ENCODE assay signal across 12 mouse cellular contexts in the genomic region with DNA sequence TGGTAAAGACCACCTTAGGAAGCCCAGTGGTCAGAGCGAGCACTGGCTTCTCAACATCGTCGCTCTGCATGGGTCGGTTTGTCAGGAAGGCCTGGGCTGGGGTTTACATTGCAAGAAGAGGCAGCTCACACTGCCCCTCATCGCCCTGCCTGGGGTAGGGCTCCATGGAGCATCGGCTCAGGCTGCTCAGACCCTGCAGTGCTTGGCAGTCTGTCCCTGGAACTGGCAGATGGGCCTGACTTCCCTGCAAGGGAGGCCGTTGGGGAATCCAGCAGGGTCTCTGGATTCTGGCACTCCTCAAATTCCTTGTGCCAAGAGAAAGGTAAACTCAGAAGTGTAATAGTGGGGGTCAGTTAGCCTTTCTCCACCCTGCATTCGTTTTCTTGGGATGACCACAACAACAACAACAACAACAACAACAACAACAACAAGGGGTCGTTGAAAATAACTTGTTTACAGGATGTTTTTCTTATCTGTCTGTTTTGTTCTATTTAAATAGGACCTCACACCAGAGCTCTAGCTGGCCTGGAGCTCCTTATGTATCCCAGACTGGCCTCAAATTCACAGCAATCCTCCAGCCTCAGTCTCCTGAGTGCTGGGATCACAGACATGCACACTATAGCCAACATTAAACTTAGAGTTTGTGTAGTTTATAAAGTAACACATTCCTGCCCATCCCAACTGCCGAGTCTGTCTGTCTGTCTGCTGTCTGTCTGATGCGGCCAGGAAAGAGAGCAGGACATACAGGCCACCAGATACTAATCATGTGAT.
DNase-seq lines count a peak whose midpoint lies in the region; ATAC-seq and TF ChIP-seq lines count a peak whose summit lies in the region.
"Had no signal": no experiment of that assay in that cellular context is flagged by ENCODE, and none has a peak within 500 bp of the region (broad histone marks: within the 10 kb centered on the region; RNA-seq: fewer than 3 reads in every experiment).

No protein-coding gene starts in this region.

- intact Hi-C loops in heart, postnatal 10 days (cut with DNase I) = no loop called here

- DNase-seq in kidney, adult 2 months = no peak
- no peak for DNase-seq in embryonic facial prominence, embryonic 10.5 days (ENCODE audit: low spot score)
- no peak for DNase-seq in frontal cortex, postnatal 36 days (ENCODE audit: low spot score in 2 of 2)
- DNase-seq in urinary bladder, postnatal 25 days (ENCODE audit: low spot score) = no peak
- no peak for DNase-seq in heart, postnatal 10 days
- DNase-seq: adrenal gland, postnatal 10 days had no signal

- H3K27me3 ChIP-seq in kidney, adult 2 months (replicated peaks; ENCODE audit: control insufficient read depth, insufficient read depth, low read length) = no peaks in the 10 kb centered on the region
- H3K27me3 ChIP-seq in kidney, embryonic 15.5 days = no peaks in the 10 kb centered on the region
- H3K27me3 ChIP-seq in embryonic facial prominence, embryonic 10.5 days (replicated peaks; ENCODE audit: low read depth, poor library complexity, severe bottlenecking) = no peaks in the 10 kb centered on the region
- H3K27me3 ChIP-seq in hindbrain, embryonic 16.5 days (replicated peaks; ENCODE audit: control insufficient read depth, insufficient read depth, low read length) = no peaks in the 10 kb centered on the region
- H3K27me3 ChIP-seq: heart, embryonic 12.5 days had no signal

- no peaks in the 10 kb centered on the region for H3K9me3 ChIP-seq in kidney, embryonic 15.5 days (replicated peaks)
- H3K9me3 ChIP-seq in embryonic facial prominence, embryonic 10.5 days = no peaks in the 10 kb centered on the region
- H3K9me3 ChIP-seq in hindbrain, embryonic 16.5 days (ENCODE audit: control insufficient read depth, low read length) = no peaks in the 10 kb centered on the region
- H3K9me3 ChIP-seq: heart, embryonic 12.5 days had no signal

- 0 out of 2 replicates have a peak overlapping the region, but pooled peaks have one; percentile 19 for H3K27ac ChIP-seq in kidney, adult 2 months (ENCODE audit: insufficient read depth, low read depth, low read length)
- no peak overlapping the region for H3K27ac ChIP-seq in kidney, embryonic 15.5 days
- 0 out of 2 replicates have a peak overlapping the region, but pooled peaks have one; percentile 88 for H3K27ac ChIP-seq in embryonic facial prominence, embryonic 10.5 days (replicated peaks)
- H3K27ac ChIP-seq in hindbrain, embryonic 16.5 days (ENCODE audit: low read depth, low read length) = peak overlapping the region; percentile 63

- no peak overlapping the region for H3K9ac ChIP-seq in kidney, embryonic 15.5 days
- H3K9ac ChIP-seq in hindbrain, embryonic 16.5 days (ENCODE audit: low read depth, low read length) = no peak overlapping the region

- no peak for ATAC-seq in kidney, embryonic 15.5 days (replicated peaks; ENCODE audit: low FRiP score)
- ATAC-seq in cerebellum, adult (ENCODE audit: insufficient number of reproducible peaks, low FRiP score, low TSS enrichment) = peak; percentile 67; the same call in 1 of the 2 replicates
- ATAC-seq in hindbrain, embryonic 16.5 days = peak; percentile 66
- ATAC-seq: intestine, postnatal 0 days had no signal

- TF ChIP-seq CTCF in kidney, adult 2 months (conservative IDR thresholded peaks at IDR 0.05; ENCODE audit: insufficient read depth, insufficient read length, low read depth, low read length) = no peak

- no peak overlapping the region for H3K4me2 ChIP-seq in kidney, embryonic 15.5 days
- H3K4me2 ChIP-seq in hindbrain, embryonic 16.5 days (ENCODE audit: low read length) = no peak overlapping the region
- H3K4me2 ChIP-seq: heart, embryonic 12.5 days; liver, embryonic 11.5 days had no signal

- H3K4me1 ChIP-seq in kidney, adult 2 months (ENCODE audit: control insufficient read depth, insufficient read depth, low read length) = peaks cover 15% of the 10 kb centered on the region
- H3K4me1 ChIP-seq in kidney, embryonic 15.5 days = peaks cover 30% of the 10 kb centered on the region
- H3K4me1 ChIP-seq in embryonic facial prominence, embryonic 10.5 days = peaks cover 42% of the 10 kb centered on the region
- peaks cover 17% of the 10 kb centered on the region for H3K4me1 ChIP-seq in hindbrain, embryonic 16.5 days (ENCODE audit: control insufficient read depth, insufficient read depth, low read depth, low read length)

- no peak overlapping the region for H3K4me3 ChIP-seq in kidney, adult 2 months (ENCODE audit: insufficient read depth, low read depth, low read length)
- H3K4me3 ChIP-seq in kidney, embryonic 15.5 days (replicated peaks) = no peak overlapping the region
- no peak overlapping the region for H3K4me3 ChIP-seq in embryonic facial prominence, embryonic 10.5 days
- H3K4me3 ChIP-seq in hindbrain, embryonic 16.5 days (ENCODE audit: low read length) = no peak overlapping the region
- H3K4me3 ChIP-seq: heart, embryonic 12.5 days had no signal

- no peaks in the 10 kb centered on the region for H3K36me3 ChIP-seq in kidney, adult 2 months (ENCODE audit: control insufficient read depth, insufficient read depth, low read length)
- H3K36me3 ChIP-seq in kidney, embryonic 15.5 days = peaks cover 7% of the 10 kb centered on the region; the same call in 1 of the 2 replicates
- peaks cover 23% of the 10 kb centered on the region for H3K36me3 ChIP-seq in embryonic facial prominence, embryonic 10.5 days (replicated peaks)
- no peaks in the 10 kb centered on the region for H3K36me3 ChIP-seq in hindbrain, embryonic 16.5 days (ENCODE audit: control insufficient read depth, insufficient read depth, low read length)

- 87% methylated on average over 11 of the region's 11 CpGs for WGBS in kidney, adult 2 months
- 85% methylated on average over 11 of the region's 11 CpGs for WGBS in kidney, embryonic 15.5 days
- 84% methylated on average over 11 of the region's 11 CpGs for WGBS in embryonic facial prominence, embryonic 10.5 days
- WGBS in hindbrain, embryonic 16.5 days = 74% methylated on average over 11 of the region's 11 CpGs

- TF ChIP-seq POLR2A in kidney, adult 2 months (IDR thresholded peaks at IDR 0.05; ENCODE audit: low read depth, low read length) = no peak
